Mouse (Mus musculus) small intestine, adult 2 months (tissue): Measurements from ENCODE around the gene Smim4. TPM values are rescaled to one million over a fixed set of nuclear protein-coding genes. Genes with fewer than 3 reads are reported as not detected.

Experiments
- H3K27ac ChIP-seq: fragments of 200-500 bp; 2 replicates; pipeline ENCODE4 v1.5.1; 2012; ENCODE audit warnings: low read depth, low read length, control low read depth, inconsistent platforms; ENCODE audit not compliant: insufficient read depth
- H3K27me3 ChIP-seq: fragments of 200-500 bp; 2 replicates; pipeline ENCODE4 v1.6.1; 2012; ENCODE audit warnings: mild to moderate bottlenecking, moderate library complexity, low read length, inconsistent platforms; ENCODE audit not compliant: control insufficient read depth, insufficient read depth
- H3K36me3 ChIP-seq: fragments of 200-500 bp; 2 replicates; pipeline ENCODE4 v1.6.1; 2012; ENCODE audit warnings: mild to moderate bottlenecking, low read length, control low read depth, inconsistent platforms; ENCODE audit not compliant: control insufficient read depth, insufficient read depth
- H3K4me1 ChIP-seq: fragments of 200-500 bp; 2 replicates; pipeline ENCODE4 v1.6.1; 2012; ENCODE audit warnings: low read length, inconsistent platforms, mixed read lengths; ENCODE audit not compliant: control insufficient read depth, insufficient read depth, insufficient read length
- H3K4me3 ChIP-seq: fragments of 200-500 bp; 2 replicates; pipeline ENCODE4 v1.5.1; 2012; ENCODE audit warnings: low read depth, mild to moderate bottlenecking, control low read depth, inconsistent platforms, low read length, moderate library complexity
- CTCF ChIP-seq: fragments of 200-500 bp; IDR thresholded peaks from 2 replicates; pipeline ENCODE4 v1.5.1; 2012; ENCODE audit warnings: low read depth, mild to moderate bottlenecking, control low read depth, inconsistent platforms, low read length, moderate library complexity, mixed read lengths; ENCODE audit not compliant: insufficient replicate concordance, insufficient read length; ENCODE audit errors: extremely low read depth
- POLR2A ChIP-seq: fragments of 200-500 bp; IDR thresholded peaks from 2 replicates; pipeline ENCODE4 v1.6.1; 2012; ENCODE audit warnings: low read depth, mild to moderate bottlenecking, control low read depth, inconsistent platforms, low read length, moderate library complexity
- WGBS: fragments of 180-500 bp; shearing (Covaris S2); methylation state at CpG from one replicate; pipeline ENCODE4 v1.1.7; 2018; 5-methylcytosine and 5-hydroxymethylcytosine counted together
- polyA plus RNA-seq: library from polyadenylated mRNA; depleted of rRNA; stranded (reverse); fragments of >200 nt; gene quantifications from 2 replicates; pipeline ENCODE4 v1.2.3, GENCODE M21; 2012

Gene Smim4
- polyA plus RNA-seq, 1 experiment = 37.3 TPM

GRCm38 (mm10) chr14:31129326-31130235, 825 bp upstream of the Smim4 start:
- no peak overlapping the region for H3K27ac ChIP-seq
- WGBS = 55% methylated on average over 15 of the region's 15 CpGs
- peaks cover 11% of the 10 kb centered on the region for H3K4me1 ChIP-seq
- peak overlapping the region; percentile 58; the same call in 1 of the 2 replicates for H3K4me3 ChIP-seq
- peaks cover 3% of the 10 kb centered on the region for H3K27me3 ChIP-seq
- H3K36me3 ChIP-seq = no peaks in the 10 kb centered on the region
- TF ChIP-seq CTCF = no peak
- TF ChIP-seq POLR2A = no peak

DNA sequence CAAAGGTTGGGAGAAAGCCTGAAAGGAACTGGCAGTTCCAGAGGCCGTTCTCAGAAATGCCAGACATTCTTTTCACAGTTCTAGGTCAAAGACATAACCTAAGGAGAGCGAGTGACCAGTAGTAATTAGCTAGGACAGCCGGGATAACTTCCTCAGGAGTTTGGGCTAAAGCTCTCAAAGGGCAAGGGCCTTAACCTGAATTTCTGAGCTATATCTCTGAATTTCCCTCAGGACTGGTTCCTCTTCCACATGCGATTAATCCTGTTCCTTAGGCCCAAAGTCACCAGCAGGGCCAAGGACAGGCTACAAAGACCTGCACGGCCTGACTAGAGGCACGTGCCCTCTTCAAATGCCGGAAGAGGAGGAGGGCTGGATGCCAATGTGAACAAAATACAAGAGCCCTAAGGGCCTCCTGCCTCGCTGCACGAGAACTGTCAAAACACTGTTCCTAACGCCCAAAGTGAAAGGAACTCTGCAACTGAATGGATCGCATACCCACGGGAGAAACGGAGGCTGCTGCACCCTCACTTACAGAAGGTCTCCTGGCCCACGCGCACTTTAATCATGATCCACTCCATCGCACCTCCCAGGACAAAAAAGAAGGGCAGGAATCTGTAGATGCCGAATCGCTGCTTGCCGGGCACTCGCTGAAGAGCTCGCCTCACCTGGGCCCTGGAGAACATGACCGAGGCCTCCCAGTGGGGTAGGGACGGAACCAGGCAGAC, 493 bp downstream of the Smim4 start:
- Histone ChIP-seq H3K27ac (peak overlapping the region; percentile 74), H3K27me3 (peaks cover 3% of the 10 kb centered on the region), H3K36me3 (peaks cover 2% of the 10 kb centered on the region), H3K4me1 (peaks cover 11% of the 10 kb centered on the region), H3K4me3 (peak overlapping the region; percentile 68)
- TF ChIP-seq POLR2A = no peak
- no peak for TF ChIP-seq CTCF
- WGBS = 1% methylated on average over 23 of the region's 23 CpGs

GRCm38 (mm10) chr14:31126826-31127225, 1.9 kb downstream of the Smim4 start:
- Histone ChIP-seq H3K4me1 (peaks cover 11% of the 10 kb centered on the region), H3K27me3 (peaks cover 1% of the 10 kb centered on the region), H3K4me3 (no peak overlapping the region), H3K36me3 (peaks cover 8% of the 10 kb centered on the region), H3K27ac (no peak overlapping the region)
- 94% methylated on average over 8 of the region's 8 CpGs for WGBS
- TF ChIP-seq CTCF = no peak
- TF ChIP-seq POLR2A = no peak

DNA sequence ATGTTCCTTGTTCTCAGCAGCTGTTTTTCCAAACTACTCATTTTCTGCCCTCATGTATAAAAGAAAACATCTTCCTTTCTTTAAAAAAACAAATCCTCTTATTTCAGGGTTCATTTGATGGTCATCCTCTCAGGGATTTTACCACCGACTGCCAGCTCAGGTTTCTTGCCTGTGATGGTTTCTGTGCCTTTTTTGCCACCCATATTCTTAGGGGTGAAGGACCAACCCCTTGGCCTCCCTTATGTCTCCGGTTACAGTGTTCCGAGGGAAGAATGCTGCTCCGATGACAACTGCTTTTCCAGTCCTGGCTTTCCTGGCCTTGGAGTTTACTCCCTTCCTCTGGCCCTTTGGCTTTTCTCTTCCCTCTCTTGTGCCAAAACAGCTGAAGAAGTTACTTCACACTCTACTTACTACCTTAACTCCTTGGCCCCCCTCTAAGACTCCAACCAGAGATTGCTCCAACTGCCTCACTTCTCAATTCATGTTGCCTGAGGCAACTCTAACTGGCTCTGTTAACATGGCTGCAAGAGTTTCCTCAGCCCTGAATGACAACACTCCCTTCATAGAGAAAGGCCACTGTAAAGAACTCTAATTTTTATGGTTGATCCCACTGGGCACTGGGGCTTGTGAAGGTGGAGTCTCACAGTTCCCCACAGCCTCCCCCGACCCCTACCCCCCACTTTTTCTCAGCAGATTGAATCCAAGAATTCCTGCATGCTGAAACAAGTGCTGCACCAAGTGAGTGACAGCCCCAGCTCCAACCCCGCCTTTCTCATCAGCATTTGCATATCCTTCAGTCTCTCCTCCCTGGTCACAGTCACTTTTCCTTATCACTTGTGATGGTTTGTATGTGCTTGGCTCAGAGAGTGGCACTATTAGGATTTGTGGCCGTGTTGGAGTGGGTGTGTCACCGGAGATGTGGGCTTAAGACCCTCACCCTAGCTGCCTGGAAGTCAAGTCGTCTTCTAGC, 3.4 kb downstream of the Smim4 start:
- Histone ChIP-seq H3K4me3 (no peak overlapping the region), H3K27ac (no peak overlapping the region), H3K36me3 (peaks cover 15% of the 10 kb centered on the region), H3K4me1 (peaks cover 4% of the 10 kb centered on the region; the same call in 1 of the 2 replicates), H3K27me3 (no peaks in the 10 kb centered on the region)
- 56% methylated on average over 9 of the region's 9 CpGs for whole genome bisulfite sequencing
- no peak for TF ChIP-seq CTCF
- TF ChIP-seq POLR2A = no peak

GRCm38 (mm10) chr14:31115522-31115921, 13.2 kb downstream of the Smim4 start:
- 33% methylated on average over 2 of the region's 2 CpGs for WGBS
- H3K4me1 ChIP-seq = no peaks in the 10 kb centered on the region; the same call in 1 of the 2 replicates
- no peak overlapping the region for H3K4me3 ChIP-seq
- H3K27me3 ChIP-seq = no peaks in the 10 kb centered on the region
- no peak for TF ChIP-seq POLR2A
- no peak for TF ChIP-seq CTCF
- peaks cover 46% of the 10 kb centered on the region for H3K36me3 ChIP-seq
- no peak overlapping the region for H3K27ac ChIP-seq

DNA sequence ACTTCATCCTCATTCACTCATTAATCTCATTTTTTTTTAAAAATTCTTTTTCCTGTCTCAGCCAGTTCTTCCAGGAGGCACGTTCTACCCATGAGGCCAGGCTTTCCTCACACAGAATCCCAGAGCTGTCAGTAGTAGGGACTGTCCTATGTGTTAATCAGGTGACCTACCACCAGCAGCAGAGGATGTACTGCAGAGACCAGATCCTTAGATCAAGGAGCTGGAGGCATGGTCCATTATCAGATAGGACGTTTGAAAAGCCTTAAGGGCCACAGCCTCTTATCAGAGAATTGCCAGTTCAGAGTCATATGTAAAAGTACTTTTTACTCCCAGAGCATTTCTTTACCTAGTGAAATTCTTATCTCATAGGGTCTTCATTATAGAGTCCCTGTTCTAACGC, 14.7 kb downstream of the Smim4 start:
- no peaks in the 10 kb centered on the region; the same call in 1 of the 2 replicates for H3K4me1 ChIP-seq
- H3K36me3 ChIP-seq = peaks cover 50% of the 10 kb centered on the region
- no peaks in the 10 kb centered on the region for H3K27me3 ChIP-seq
- no peak overlapping the region for H3K27ac ChIP-seq
- no peak overlapping the region for H3K4me3 ChIP-seq
- TF ChIP-seq CTCF = no peak
- TF ChIP-seq POLR2A = no peak
- WGBS = 78% methylated on average over 3 of the region's 3 CpGs
